Mouse (Mus musculus) testis, adult 2 months (tissue): ENCODE measurements around the gene Atp7a.
"Not testable (repeated sequence)": the region's sequence is repeated elsewhere in the genome, so short reads cannot be mapped to it uniquely, and the experiment has no call there.

Source experiments
- CTCF ChIP-seq: fragments of 200-500 bp; IDR thresholded peaks from 2 replicates; pipeline ENCODE4 v1.5.1; 2012; ENCODE audit warnings: low read depth, mild to moderate bottlenecking, inconsistent platforms, low read length, moderate library complexity; ENCODE audit not compliant: control insufficient read depth, insufficient read depth, insufficient replicate concordance
- POLR2A ChIP-seq: fragments of 200-500 bp; IDR thresholded peaks from 2 replicates; pipeline ENCODE4 v1.6.1; 2012; ENCODE audit warnings: low read depth, mild to moderate bottlenecking, inconsistent platforms, low read length, moderate library complexity; ENCODE audit not compliant: control insufficient read depth

- TF ChIP-seq CTCF, POLR2A: not testable (repeated sequence)
Measured at GRCm38 (mm10) chrX:106077858-106078257, 50.8 kb downstream of the Atp7a start.
